Mouse (Mus musculus): ENCODE measurements around the gene Ntsr1.

DNA sequence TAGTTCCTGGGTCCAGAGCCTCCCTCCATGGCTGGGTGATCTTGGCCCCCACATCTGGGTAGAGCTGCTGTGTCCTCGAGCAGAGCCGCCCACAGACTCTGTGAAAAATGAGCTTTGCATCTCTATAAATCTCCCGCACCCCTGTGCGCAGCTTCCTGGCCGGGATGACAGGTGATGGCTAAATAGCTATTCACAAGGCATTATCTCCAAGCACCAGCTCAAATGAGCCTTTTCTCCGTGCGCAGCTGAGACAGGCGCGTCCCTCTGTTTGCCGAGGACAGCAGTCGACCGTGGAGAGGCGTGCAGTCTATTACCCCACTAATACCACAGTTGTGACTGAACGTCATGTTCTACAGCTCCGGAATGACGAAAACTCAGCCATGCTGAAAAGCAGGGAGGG, 17.5 kb upstream of the Ntsr1 start:
- TF ChIP-seq CTCF (IDR thresholded peaks at IDR 0.05; ENCODE audit: borderline replicate concordance, extremely low read depth, insufficient read depth, insufficient read length) (no peak), POLR2A (IDR thresholded peaks at IDR 0.05; ENCODE audit: borderline replicate concordance, extremely low read depth, insufficient read depth, insufficient read length, poor library complexity, severe bottlenecking) (no peak)

Measured in brain, embryonic 14.5 days (tissue).